Mouse (Mus musculus): ENCODE data around the gene Mettl23.

DNA sequence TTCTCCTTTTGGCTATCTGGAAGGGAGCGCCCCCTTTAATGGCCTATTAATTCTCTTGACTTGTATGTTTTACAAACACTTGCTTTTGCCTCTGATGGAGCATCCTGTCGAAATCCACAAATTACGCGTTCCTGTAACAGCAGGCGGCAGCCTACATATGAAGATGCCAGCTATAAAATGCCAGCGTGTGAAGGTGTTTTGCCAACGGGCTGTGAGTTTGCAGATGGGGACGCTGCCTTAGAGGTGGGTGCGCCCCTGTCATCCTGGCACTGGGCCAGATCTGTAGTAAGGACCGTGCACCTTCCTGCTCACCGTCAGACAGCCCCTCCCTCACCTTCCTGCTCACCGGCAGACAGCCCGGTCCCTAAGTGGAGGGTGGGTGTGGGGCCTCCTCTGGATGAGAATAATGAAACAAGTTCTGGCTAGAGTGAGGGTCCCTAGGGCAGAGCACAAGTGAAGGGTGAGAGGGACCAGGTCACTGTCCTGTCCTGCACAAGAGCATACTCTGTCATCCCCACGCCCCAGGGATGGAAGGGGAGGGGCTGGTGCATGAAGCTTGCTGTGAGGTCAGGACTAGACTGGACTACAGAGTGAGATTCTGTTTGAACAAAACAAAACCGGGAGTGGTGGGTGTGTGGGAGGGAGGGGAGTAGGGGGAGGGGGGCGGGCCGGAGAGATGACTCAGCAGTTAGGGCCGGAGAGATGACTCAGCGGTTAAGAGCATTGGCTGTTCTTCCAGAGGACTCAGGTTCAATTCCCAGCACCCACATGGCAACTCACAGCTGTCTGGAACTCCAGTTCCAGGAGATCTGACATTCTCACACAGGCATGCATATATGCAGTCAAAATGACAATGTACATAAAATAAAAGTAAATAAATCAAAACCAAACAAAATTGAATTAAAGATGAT, 50.7 kb downstream of the Mettl23 start:
- no peak for TF ChIP-seq GATA1 (IDR thresholded peaks at IDR 0.05; ENCODE audit: borderline replicate concordance, low read length)
- no peak for TF ChIP-seq FLI1 (IDR thresholded peaks at IDR 0.05; ENCODE audit: low read length)
